Mouse (Mus musculus) liver, postnatal 0 days (tissue): ENCODE results near the gene Boc. TPM values are rescaled to one million over a fixed set of nuclear protein-coding genes. Genes with fewer than 3 reads are reported as not detected.

Experiments used
- ATAC-seq: fragments of 200-750 bp; cut with Nextera tagmentation; 2 replicates; pipeline ENCODE4 v1.8.0; 2017; ENCODE audit warnings: mild to moderate bottlenecking, moderate library complexity
- DNase-seq: peaks from one replicate; pipeline ENCODE4 v3.0.0-alpha.2; 2016
- H3K27ac ChIP-seq: fragments of 300-500 bp; sonication (generic); 2 replicates; pipeline ENCODE4 v1.5.1; 2014; ENCODE audit warnings: antibody characterized with exemption, moderate library complexity, mild to moderate bottlenecking, low read depth
- H3K27me3 ChIP-seq: fragments of 300-500 bp; sonication (generic); 2 replicates; pipeline ENCODE4 v1.6.1; 2014; ENCODE audit warnings: low read length, control low read depth, mixed read lengths; ENCODE audit not compliant: insufficient read depth
- H3K36me3 ChIP-seq: fragments of 300-500 bp; sonication (generic); replicated peaks from 2 replicates; pipeline ENCODE4 v1.6.1; 2014; ENCODE audit warnings: mild to moderate bottlenecking, control low read depth, low read length, moderate library complexity, mixed read lengths; ENCODE audit not compliant: insufficient read depth
- H3K4me1 ChIP-seq: fragments of 300-500 bp; sonication (generic); 2 replicates; pipeline ENCODE4 v1.6.1; 2014; ENCODE audit warnings: antibody characterized with exemption, mild to moderate bottlenecking, control low read depth; ENCODE audit not compliant: insufficient read depth
- H3K4me2 ChIP-seq: fragments of 300-500 bp; sonication (generic); 2 replicates; pipeline ENCODE4 v1.6.1; 2014; ENCODE audit warnings: low read depth, mild to moderate bottlenecking, low read length, moderate library complexity, mixed read lengths
- H3K4me3 ChIP-seq: fragments of 300-500 bp; sonication (generic); 2 replicates; pipeline ENCODE4 v1.5.1; 2014; ENCODE audit warnings: low read depth, low read length
- H3K9ac ChIP-seq: fragments of 300-500 bp; sonication (generic); replicated peaks from 2 replicates; pipeline ENCODE4 v1.6.1; 2014; ENCODE audit warnings: mild to moderate bottlenecking, moderate library complexity
- H3K9me3 ChIP-seq: fragments of 300-500 bp; sonication (generic); 2 replicates; pipeline ENCODE4 v1.6.1; 2016; ENCODE audit warnings: mild to moderate bottlenecking, control low read depth, low read length, mixed read lengths
- CTCF ChIP-seq: sonication (generic); IDR thresholded peaks from 2 replicates; pipeline ENCODE4 v1.5.1; 2016; ENCODE audit warnings: antibody characterized with exemption, low read depth
- EP300 ChIP-seq: IDR thresholded peaks from 2 replicates; pipeline ENCODE4 v1.6.1; 2016; ENCODE audit warnings: antibody characterized with exemption, low read depth, mild to moderate bottlenecking
- WGBS: fragments of 180-500 bp; shearing (Covaris S2); extraction: QIAGEN DNeasy Blood & Tissue Kit; methylation state at CpG from one replicate; pipeline ENCODE4 v1.1.7; 2014; ENCODE audit not compliant: insufficient replicate concordance; 5-methylcytosine and 5-hydroxymethylcytosine counted together
- polyA plus RNA-seq: library from polyadenylated mRNA; unstranded; fragments of >200 nt; fragmentation: Nextera tagmentation; extraction: Ambion mirVana; gene quantifications from 2 replicates; pipeline ENCODE4 v1.2.1, GENCODE M21; 2015

The Boc gene
- polyA plus RNA-seq, 1 experiment from 2014 or later, result 0.14 TPM

DNA sequence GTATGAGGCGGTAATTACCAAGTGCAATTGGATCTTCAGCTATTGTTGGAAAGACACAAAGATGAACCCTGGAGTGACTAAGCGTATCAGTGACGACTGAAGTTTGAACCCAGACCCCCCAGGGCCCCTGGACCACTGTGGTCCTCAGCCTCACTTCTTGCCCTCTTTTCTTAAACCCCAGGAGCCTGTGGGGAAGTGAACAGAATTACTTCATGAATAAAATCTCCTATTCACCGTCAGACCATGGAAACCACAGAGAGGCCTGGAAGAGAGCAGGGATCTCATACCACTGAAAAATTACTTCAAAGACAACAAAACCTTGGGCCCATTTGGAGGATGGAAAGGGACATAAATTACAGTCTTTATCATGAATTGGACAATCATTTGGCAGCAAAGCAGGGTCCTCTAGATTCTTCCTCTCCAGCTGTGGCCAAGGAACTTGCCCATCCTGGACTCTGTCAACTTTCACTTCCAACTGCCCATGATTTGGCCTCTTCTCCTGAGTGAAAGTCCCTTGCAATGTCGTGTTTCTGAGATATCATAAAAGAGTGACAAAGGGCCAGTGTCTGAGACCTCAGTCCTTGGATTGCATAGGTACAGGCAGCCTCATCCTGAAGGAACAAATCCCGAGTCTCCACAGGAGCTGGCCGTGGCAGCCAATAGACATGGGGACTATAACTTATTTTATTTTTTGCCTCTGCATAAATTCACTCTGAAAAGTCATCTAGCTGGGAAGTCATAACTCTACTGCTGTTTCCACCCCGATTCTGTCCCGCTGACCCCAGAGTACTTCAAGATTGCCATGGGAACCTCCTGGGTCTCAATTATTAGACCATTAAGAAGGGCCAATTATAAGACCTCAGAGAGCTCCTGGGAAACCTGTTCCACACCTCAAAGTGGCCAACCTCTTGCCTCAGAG is 2.6 kb downstream of the Boc start:
- peaks cover 43% of the 10 kb centered on the region for H3K27me3 ChIP-seq
- no peak overlapping the region for H3K4me3 ChIP-seq
- no peak for ATAC-seq
- 65% methylated on average over 9 of the region's 9 CpGs for WGBS
- no peak for DNase-seq
- H3K27ac ChIP-seq, result no peak overlapping the region
- no peak overlapping the region for H3K4me2 ChIP-seq
- H3K36me3 ChIP-seq, result no peaks in the 10 kb centered on the region
- H3K9ac ChIP-seq, result no peak overlapping the region
- H3K4me1 ChIP-seq, result no peaks in the 10 kb centered on the region
- TF ChIP-seq CTCF, result no peak
- no peak for TF ChIP-seq EP300
- H3K9me3 ChIP-seq, result no peaks in the 10 kb centered on the region

DNA sequence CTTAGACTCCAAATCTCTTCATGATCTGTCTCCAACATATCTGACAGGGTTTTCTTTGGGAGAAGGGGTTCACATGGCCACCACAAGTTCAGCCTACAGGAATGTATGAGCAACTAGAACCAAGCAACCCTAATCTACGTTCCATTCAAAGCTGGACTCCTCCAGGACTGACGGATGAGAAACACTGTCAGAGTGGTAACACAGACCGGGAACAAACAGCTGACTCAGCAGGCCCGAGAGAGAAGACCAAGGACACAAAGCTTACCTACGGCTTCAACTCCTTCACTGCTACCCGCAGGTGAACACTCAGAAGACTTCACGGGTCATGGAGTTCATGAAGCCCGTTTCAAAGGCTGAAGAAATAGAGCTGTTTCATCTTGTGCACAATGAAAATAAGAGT is 4.8 kb downstream of the Boc start:
- WGBS, result 69% methylated on average over 8 of the region's 8 CpGs
- peaks cover 22% of the 10 kb centered on the region for H3K27me3 ChIP-seq

DNA sequence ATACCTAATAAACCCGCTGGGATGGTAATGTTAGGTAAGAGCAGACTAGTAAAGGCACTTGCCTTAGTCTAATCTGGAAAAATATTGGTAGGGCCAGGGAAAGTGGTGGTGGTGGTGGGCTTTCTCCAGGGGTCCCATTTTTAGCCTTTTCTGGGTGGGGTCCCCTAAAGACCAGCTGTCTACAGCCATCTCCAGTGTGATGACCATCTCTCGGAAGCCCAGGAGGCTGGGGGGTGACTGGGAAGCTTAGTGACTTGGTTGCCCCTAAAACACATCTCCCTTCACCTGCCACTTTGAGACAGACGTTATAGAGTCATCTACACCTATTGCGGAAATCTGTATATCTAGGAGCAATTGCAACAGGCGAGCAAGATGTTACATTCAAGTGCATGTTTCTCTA is 6.0 kb downstream of the Boc start:
- ATAC-seq (no peak), DNase-seq (no peak)
- 76% methylated on average over 5 of the region's 5 CpGs for WGBS
- no peaks in the 10 kb centered on the region for H3K36me3 ChIP-seq
- H3K4me1 ChIP-seq, result no peaks in the 10 kb centered on the region
- no peak overlapping the region for H3K4me2 ChIP-seq
- no peaks in the 10 kb centered on the region for H3K9me3 ChIP-seq
- no peak overlapping the region for H3K9ac ChIP-seq
- H3K27me3 ChIP-seq, result peaks cover 11% of the 10 kb centered on the region
- no peak overlapping the region for H3K27ac ChIP-seq
- TF ChIP-seq EP300 (no peak), CTCF (no peak)
- H3K4me3 ChIP-seq, result no peak overlapping the region

More for the DNA sequence above, 4.8 kb downstream of the Boc start:
- Histone ChIP-seq H3K36me3 (no peaks in the 10 kb centered on the region), H3K9ac (no peak overlapping the region), H3K4me1 (no peaks in the 10 kb centered on the region), H3K4me3 (no peak overlapping the region), H3K9me3 (no peaks in the 10 kb centered on the region), H3K4me2 (no peak overlapping the region), H3K27ac (no peak overlapping the region)
- no peak for TF ChIP-seq EP300
- no peak for TF ChIP-seq CTCF
- no peak for DNase-seq
- ATAC-seq, result no peak

DNA sequence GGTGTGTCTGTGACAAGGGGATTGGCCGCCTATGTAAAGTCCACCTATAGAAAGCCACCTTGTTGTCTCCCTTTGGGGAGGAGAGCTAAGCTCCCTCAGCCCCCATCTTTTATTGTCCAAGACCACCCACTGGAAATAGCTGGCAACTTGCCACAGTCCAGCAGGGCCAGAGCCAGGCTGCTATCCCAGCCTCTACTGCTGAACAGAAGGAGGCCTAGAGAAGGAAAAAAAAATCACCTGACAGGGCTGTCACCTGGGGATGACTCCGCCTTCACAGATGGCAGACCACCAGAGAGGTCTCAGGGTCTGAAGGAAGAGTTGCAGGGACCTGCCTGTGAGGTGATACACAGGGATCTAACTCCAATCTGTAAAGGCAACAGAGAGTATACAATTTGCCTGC is 6.7 kb downstream of the Boc start:
- no peaks in the 10 kb centered on the region for H3K9me3 ChIP-seq
- H3K9ac ChIP-seq, result no peak overlapping the region
- H3K27me3 ChIP-seq, result peaks cover 4% of the 10 kb centered on the region
- no peaks in the 10 kb centered on the region for H3K36me3 ChIP-seq
- TF ChIP-seq CTCF, result no peak
- DNase-seq (no peak), ATAC-seq (no peak)
- no peak overlapping the region for H3K27ac ChIP-seq
- H3K4me3 ChIP-seq, result no peak overlapping the region
- H3K4me2 ChIP-seq, result no peak overlapping the region
- no peaks in the 10 kb centered on the region for H3K4me1 ChIP-seq
- 83% methylated on average over 2 of the region's 2 CpGs for WGBS

DNA sequence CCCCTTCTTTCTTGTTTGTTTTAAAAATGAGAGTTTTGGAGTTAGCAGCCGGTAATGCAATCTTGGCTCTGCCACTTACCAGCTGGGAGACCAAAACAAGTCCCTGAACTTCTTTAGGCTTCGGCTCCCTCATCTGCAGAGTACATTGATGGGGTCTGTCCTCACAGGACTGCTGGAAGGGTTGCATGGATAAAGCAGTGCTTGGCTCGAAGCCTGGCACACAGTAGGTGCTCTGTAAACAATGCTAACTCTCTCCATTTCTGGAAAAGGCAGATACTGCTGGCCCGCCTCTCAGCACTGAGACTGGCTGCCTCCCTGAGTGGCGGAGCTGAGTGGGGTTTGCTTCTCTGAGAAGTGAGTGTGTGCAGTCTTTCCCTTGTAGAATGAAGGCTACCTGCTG is 7.2 kb downstream of the Boc start:
- WGBS, result 66% methylated on average over 5 of the region's 5 CpGs
- Histone ChIP-seq H3K4me3 (no peak overlapping the region), H3K36me3 (no peaks in the 10 kb centered on the region), H3K4me1 (no peaks in the 10 kb centered on the region), H3K4me2 (no peak overlapping the region), H3K27ac (no peak overlapping the region), H3K9me3 (no peaks in the 10 kb centered on the region), H3K27me3 (no peaks in the 10 kb centered on the region), H3K9ac (no peak overlapping the region)
- ATAC-seq (no peak), DNase-seq (no peak)
- TF ChIP-seq CTCF, result no peak
- no peak for TF ChIP-seq EP300

DNA sequence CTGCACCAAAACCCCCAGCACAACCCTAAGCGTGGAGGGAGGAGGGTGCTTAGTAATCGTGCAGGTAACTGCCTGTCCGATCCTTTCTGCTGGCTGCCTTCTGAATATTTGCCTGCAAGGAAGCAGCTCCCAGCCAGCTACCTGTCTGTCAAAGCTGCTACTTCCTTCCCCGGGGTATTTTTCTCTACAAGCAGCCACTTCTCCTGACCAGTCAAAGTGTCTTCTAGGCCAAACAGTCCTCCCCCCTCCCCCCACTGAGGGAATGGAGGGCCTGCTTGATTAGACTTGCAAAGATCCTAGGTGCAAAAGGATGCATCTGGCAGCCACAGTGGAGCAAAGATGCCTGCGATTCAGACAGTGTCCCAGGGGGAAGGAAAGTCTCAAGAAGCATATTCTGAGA is 7.9 kb downstream of the Boc start:
- ATAC-seq (no peak), DNase-seq (no peak)
- no peaks in the 10 kb centered on the region for H3K4me1 ChIP-seq
- no peak for TF ChIP-seq EP300
- no peaks in the 10 kb centered on the region for H3K9me3 ChIP-seq
- H3K36me3 ChIP-seq, result no peaks in the 10 kb centered on the region
- no peaks in the 10 kb centered on the region for H3K27me3 ChIP-seq
- no peak overlapping the region for H3K4me2 ChIP-seq
- H3K9ac ChIP-seq, result no peak overlapping the region
- H3K4me3 ChIP-seq, result no peak overlapping the region
- no peak overlapping the region for H3K27ac ChIP-seq
- WGBS, result 19% methylated on average over 5 of the region's 5 CpGs
